Mouse (Mus musculus) stomach, embryonic 16.5 days (tissue): Measurements from ENCODE around the gene Fam131b. TPM values are rescaled to one million over a fixed set of nuclear protein-coding genes. Genes with fewer than 3 reads are reported as not detected.
A peak's percentile ranks its signal among the peaks of the same experiment; 100 is the strongest.

Experiments
- ATAC-seq: fragments of 200-750 bp; cut with Nextera tagmentation; 2 replicates; pipeline ENCODE4 v1.8.0; 2017; ENCODE audit warnings: moderate number of reproducible peaks, moderate TSS enrichment; ENCODE audit not compliant: insufficient read depth, low FRiP score
- H3K27ac ChIP-seq: fragments of 300-500 bp; sonication (generic); 2 replicates; pipeline ENCODE4 v1.5.1; 2014; ENCODE audit warnings: low read length
- H3K27me3 ChIP-seq: fragments of 300-500 bp; sonication (generic); 2 replicates; pipeline ENCODE4 v1.6.1; 2014; ENCODE audit warnings: low read length, control low read depth, mixed read lengths; ENCODE audit not compliant: control insufficient read depth, insufficient read depth
- H3K36me3 ChIP-seq: fragments of 300-500 bp; sonication (generic); 2 replicates; pipeline ENCODE4 v1.6.1; 2014; ENCODE audit warnings: low read length; ENCODE audit not compliant: control insufficient read depth, insufficient read depth
- H3K4me1 ChIP-seq: fragments of 300-500 bp; sonication (generic); 2 replicates; pipeline ENCODE4 v1.6.1; 2014; ENCODE audit warnings: low read length, control low read depth, mixed read lengths; ENCODE audit not compliant: control insufficient read depth, insufficient read depth
- H3K4me2 ChIP-seq: fragments of 300-500 bp; sonication (generic); 2 replicates; pipeline ENCODE4 v1.6.1; 2014; ENCODE audit warnings: low read depth, low read length, mixed read lengths
- H3K4me3 ChIP-seq: fragments of 300-500 bp; sonication (generic); replicated peaks from 2 replicates; pipeline ENCODE4 v1.5.1; 2014; ENCODE audit warnings: mild to moderate bottlenecking, low read length
- H3K9ac ChIP-seq: fragments of 300-500 bp; sonication (generic); 2 replicates; pipeline ENCODE4 v1.6.1; 2014; ENCODE audit warnings: low read length
- H3K9me3 ChIP-seq: fragments of 300-500 bp; sonication (generic); replicated peaks from 2 replicates; pipeline ENCODE4 v1.6.1; 2016; ENCODE audit warnings: low read length, control low read depth; ENCODE audit not compliant: control insufficient read depth
- WGBS: fragments of 180-500 bp; shearing (Covaris S2); extraction: QIAGEN DNeasy Blood & Tissue Kit; methylation state at CpG from one replicate; pipeline ENCODE4 v1.1.7; 2014; 5-methylcytosine and 5-hydroxymethylcytosine counted together
- polyA plus RNA-seq: library from polyadenylated mRNA; unstranded; fragments of >200 nt; fragmentation: Nextera tagmentation; extraction: Ambion mirVana; gene quantifications from 2 replicates; pipeline ENCODE4 v1.2.1, GENCODE M21; 2015

The Fam131b gene
- polyA plus RNA-seq, 1 experiment from 2014 or later, result 0.32 TPM

DNA sequence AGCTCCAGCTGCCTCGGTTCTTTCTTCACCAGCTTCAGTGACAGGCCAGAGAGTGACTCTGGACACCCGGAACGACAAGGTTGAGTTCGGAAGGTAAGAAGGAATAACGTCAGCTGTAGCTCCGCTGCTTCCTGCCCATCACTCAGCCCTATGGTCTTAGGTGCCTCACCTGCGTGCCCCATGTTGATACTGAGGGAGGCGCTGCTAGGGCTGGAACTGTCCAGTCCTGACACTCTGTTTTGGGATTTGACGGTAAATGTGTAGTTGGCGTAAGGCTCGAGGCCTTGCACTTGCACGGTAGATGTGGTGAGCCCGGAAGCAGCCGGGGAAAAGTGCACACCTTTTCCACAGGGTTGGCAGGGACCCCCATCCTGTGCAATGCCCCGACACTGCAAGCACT, 40.2 kb upstream of the Fam131b start:
- H3K9ac ChIP-seq, result no peak overlapping the region
- H3K27ac ChIP-seq, result no peak overlapping the region
- no peak for ATAC-seq
- H3K4me2 ChIP-seq, result no peak overlapping the region
- H3K9me3 ChIP-seq, result no peaks in the 10 kb centered on the region
- no peaks in the 10 kb centered on the region for H3K27me3 ChIP-seq
- WGBS, result 90% methylated on average over 15 of the region's 15 CpGs
- H3K4me1 ChIP-seq, result no peaks in the 10 kb centered on the region
- peaks cover 11% of the 10 kb centered on the region for H3K36me3 ChIP-seq
- H3K4me3 ChIP-seq, result no peak overlapping the region

DNA sequence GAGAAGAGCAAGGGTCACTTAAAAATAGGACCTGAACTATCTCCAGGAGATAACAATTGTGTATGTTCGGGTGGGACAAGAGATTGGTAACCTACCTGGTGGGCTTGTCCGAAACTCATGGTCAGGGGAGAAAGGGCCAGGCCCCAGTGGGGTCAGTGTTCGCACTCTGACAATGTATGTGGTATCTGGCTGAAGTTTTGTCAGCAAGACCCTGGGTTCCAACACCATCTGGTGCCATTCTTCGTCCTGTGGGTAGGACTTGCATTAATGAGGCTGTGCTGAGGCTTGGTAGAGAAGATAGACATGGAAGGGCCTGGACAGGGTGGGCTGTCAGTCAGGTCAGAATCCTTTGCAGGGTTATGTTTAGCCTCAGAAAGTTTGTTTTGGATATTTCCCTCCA, 39.6 kb upstream of the Fam131b start:
- Histone ChIP-seq H3K9me3 (no peaks in the 10 kb centered on the region), H3K36me3 (peaks cover 17% of the 10 kb centered on the region), H3K4me1 (peaks cover 2% of the 10 kb centered on the region), H3K4me2 (no peak overlapping the region), H3K27me3 (no peaks in the 10 kb centered on the region), H3K27ac (no peak overlapping the region), H3K4me3 (no peak overlapping the region), H3K9ac (no peak overlapping the region)
- 85% methylated on average over 4 of the region's 4 CpGs for WGBS
- no peak for ATAC-seq

DNA sequence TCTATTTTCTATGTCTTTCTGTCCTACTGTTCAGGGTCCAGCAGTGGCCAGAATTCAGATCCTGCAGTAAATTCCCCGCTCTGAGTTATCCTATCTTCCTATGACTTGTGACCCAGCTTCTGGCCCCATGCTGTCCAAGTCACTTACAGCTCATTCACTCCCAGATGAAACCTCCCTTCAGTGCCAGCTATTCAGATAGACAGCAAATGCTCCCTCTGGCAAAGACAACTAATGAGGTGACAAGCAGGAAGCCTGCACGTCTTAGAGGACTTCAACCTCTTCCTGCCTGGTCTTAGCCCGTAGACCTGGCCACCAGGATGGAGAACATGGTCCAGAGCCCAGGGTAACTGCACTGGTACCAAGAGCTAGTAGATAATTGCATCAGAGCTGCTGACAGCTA, 38.5 kb upstream of the Fam131b start:
- H3K36me3 ChIP-seq, result peaks cover 26% of the 10 kb centered on the region
- no peak for ATAC-seq

DNA sequence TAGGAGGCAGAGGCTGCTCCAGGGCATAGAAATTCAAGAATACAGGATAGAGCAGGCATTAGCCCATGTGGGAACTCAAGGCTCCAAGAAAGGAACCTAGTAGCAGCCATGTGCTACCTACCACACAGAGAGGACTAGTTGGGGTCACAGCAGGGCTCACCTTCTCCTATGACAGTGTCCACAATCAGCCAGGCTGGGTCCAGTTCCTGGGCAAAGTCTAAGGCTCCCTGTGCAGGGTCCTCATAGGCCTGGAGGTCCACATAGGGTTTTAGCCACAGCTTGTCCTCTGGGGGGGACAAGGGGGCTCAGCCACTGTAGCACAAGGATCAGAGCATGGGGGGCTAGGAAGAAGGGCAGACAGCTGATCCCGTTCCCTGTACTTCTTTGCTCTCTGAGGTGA, 38.1 kb upstream of the Fam131b start:
- ATAC-seq, result no peak
- H3K9ac ChIP-seq, result no peak overlapping the region
- no peak overlapping the region for H3K4me2 ChIP-seq
- no peaks in the 10 kb centered on the region for H3K27me3 ChIP-seq
- H3K36me3 ChIP-seq, result peaks cover 31% of the 10 kb centered on the region
- no peaks in the 10 kb centered on the region for H3K9me3 ChIP-seq
- 59% methylated on average over 1 of the region's 1 CpGs for WGBS
- H3K4me1 ChIP-seq, result peaks cover 11% of the 10 kb centered on the region
- H3K27ac ChIP-seq, result no peak overlapping the region
- no peak overlapping the region for H3K4me3 ChIP-seq

More for the DNA sequence above, 38.5 kb upstream of the Fam131b start:
- H3K9me3 ChIP-seq, result no peaks in the 10 kb centered on the region
- H3K4me2 ChIP-seq, result no peak overlapping the region
- peaks cover 6% of the 10 kb centered on the region for H3K4me1 ChIP-seq
- H3K27me3 ChIP-seq, result no peaks in the 10 kb centered on the region
- WGBS, result 66% methylated on average over 3 of the region's 3 CpGs
- no peak overlapping the region for H3K27ac ChIP-seq
- H3K4me3 ChIP-seq, result no peak overlapping the region
- H3K9ac ChIP-seq, result no peak overlapping the region

DNA sequence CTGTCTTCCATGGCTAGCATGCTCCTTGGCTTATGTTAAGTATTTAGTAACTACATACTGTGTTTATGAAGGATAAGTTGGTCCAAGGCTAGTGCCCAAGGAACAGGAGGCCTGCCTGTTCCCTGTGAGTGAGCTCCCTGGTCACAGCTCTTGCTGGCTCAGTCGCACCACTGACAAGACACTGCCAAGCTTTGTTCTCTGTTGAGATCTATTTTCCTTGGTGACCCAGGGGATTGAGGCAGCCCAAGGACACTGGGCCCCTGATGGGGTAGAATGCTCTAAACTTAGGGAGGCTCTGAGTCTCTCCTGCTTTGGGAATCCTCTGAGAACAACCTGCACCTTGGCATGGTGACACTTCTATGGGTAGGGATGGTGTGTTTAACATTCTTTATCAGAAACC, 37.6 kb upstream of the Fam131b start:
- no peak overlapping the region for H3K27ac ChIP-seq
- H3K4me1 ChIP-seq, result peaks cover 15% of the 10 kb centered on the region
- no peak for ATAC-seq
- no peak overlapping the region for H3K4me2 ChIP-seq
- H3K4me3 ChIP-seq, result no peak overlapping the region
- H3K9ac ChIP-seq, result no peak overlapping the region
- H3K27me3 ChIP-seq, result no peaks in the 10 kb centered on the region
- no peaks in the 10 kb centered on the region for H3K9me3 ChIP-seq
- peaks cover 31% of the 10 kb centered on the region for H3K36me3 ChIP-seq
- WGBS, result 78% methylated on average over 1 of the region's 1 CpGs

DNA sequence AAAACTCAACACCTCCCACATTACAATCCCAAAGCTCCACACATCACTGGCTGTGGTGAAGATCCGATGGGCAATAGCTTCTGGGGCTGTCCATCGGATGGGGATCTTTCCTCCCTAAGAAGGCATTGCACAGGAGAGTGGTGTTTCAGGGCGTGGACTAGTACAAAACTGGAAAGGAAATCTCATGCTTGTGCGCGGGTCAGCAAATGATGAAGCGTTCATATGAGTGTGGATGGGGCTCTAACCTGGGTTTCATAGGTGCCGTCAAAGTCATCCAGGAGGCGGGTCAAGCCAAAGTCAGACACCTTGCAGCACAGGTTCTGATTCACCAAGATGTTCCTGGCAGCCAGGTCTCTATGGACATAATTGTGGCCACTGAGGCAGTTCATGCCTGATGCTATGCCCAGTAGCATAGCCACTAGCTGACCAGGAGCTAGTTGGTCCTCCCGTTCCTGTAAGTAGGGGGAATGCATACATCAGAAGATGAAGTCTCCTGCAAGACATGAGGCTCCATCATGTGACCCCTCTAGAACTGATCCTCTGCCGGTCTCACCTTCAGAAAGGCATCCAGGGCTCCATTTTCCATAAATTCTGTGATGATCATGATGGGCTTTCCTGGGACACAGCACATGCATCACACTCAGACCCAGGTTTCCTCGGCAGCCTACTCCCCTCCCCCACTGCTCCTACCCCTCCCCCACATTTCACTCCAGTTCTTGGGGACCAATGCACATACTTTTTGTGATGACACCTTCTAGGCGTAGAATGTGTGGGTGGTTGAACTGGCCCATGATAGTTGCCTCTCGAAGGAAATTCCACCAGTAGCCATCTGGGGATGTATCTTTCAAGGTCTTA, 36.8 kb upstream of the Fam131b start:
- H3K27ac ChIP-seq, result no peak overlapping the region
- no peaks in the 10 kb centered on the region for H3K27me3 ChIP-seq
- ATAC-seq, result no peak
- no peak overlapping the region for H3K9ac ChIP-seq
- H3K36me3 ChIP-seq, result peaks cover 33% of the 10 kb centered on the region
- H3K9me3 ChIP-seq, result no peaks in the 10 kb centered on the region
- H3K4me1 ChIP-seq, result peaks cover 19% of the 10 kb centered on the region
- WGBS, result 90% methylated on average over 13 of the region's 13 CpGs
- no peak overlapping the region for H3K4me3 ChIP-seq
- no peak overlapping the region for H3K4me2 ChIP-seq

DNA sequence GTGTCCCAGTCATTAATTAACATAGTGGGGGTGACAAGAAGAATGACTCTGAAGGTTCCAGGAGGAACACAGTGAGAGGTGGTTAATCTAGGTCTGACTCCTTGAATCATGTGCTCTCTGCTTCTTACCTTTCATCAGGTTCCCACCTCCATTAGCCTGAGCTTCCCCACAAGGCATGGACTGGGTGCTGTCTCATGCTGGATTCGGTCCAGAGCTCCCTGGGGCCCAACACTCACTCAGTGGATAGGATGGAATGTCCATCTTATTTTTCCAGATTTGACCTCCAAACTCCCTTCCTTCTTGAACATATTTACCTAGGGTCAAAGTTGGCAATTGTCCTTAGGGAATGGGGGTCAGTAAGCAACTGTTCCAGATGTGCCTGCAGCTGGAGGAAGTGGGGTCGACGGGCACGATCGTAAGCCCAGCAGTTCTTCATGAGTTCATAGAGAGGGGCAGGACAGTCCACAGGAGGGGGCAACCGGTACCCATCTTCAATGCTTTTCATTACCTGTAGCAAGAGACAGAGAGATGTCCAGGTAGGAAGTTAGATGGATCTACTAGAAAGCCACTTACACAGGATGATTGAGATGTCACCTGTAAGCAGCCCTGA, 35.9 kb upstream of the Fam131b start:
- ATAC-seq, result no peak
- Histone ChIP-seq H3K4me1 (peaks cover 21% of the 10 kb centered on the region), H3K27ac (no peak overlapping the region), H3K4me3 (no peak overlapping the region), H3K36me3 (peaks cover 39% of the 10 kb centered on the region), H3K9me3 (no peaks in the 10 kb centered on the region), H3K27me3 (no peaks in the 10 kb centered on the region), H3K9ac (no peak overlapping the region), H3K4me2 (no peak overlapping the region)
- WGBS, result 83% methylated on average over 6 of the region's 6 CpGs

DNA sequence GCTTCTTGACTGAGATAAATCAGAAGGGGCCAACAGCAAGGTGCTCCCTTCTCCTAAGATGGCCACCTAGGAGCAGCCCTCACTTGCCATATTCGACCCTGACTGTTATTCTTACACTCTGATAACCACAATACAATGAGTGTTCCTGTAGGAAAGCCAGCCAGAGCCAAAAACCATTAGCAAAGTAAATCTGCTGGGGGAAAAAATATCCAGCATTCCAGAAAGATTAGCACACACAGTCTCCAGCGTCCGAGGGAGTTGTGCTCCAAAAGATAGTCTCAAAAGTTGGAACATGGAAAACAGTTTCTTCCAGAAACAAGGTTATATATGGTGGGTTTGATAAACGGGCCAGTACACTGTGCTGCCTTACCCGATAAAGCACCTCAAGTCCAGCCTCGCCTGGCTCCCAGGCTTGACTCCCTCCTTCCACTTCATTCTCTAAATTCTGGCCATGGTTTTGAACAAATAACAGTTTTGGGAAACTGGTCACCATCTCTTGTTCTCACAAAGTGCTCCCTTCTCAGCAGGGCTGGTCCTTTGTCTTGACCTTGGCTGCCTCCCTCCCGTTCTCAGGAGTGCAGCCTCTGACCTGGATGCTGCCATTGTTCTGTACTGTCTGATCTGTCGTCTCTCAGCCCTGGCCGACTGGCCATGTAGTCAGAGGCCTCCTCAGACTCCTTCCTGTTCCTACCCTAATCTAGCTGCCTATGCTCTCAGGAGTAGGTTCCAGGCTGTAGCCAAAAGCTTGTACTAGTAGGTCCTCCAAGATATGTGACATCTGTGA, 35.1 kb upstream of the Fam131b start:
- H3K36me3 ChIP-seq, result peaks cover 39% of the 10 kb centered on the region
- H3K4me3 ChIP-seq, result no peak overlapping the region
- H3K9ac ChIP-seq, result 0 out of 2 replicates have a peak overlapping the region, but pooled peaks have one; percentile 7
- ATAC-seq, result no peak
- no peaks in the 10 kb centered on the region for H3K27me3 ChIP-seq
- peak overlapping the region; percentile 47 for H3K27ac ChIP-seq
- peaks cover 27% of the 10 kb centered on the region for H3K4me1 ChIP-seq
- 57% methylated on average over 9 of the region's 9 CpGs for WGBS
- H3K4me2 ChIP-seq, result no peak overlapping the region
- H3K9me3 ChIP-seq, result no peaks in the 10 kb centered on the region

DNA sequence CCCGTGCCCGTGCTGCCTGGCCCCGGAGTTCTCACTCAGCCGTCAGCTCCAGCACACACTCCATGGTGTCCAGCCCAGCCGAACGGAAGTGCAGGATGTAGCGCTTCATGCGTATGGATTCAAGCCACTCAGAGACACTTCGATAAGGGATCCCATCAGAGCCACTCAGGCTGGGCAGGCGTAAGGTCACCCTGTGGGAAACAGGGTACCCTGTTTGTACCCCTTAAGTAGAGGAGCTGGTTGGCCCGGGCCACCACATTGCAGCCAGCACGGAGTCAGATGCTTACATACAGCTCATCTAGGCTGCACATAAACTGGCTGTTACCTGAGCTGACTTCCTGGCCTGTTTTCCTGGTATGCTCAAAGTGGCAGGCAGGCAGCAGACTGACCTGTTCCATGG, 34.5 kb upstream of the Fam131b start:
- WGBS, result 89% methylated on average over 12 of the region's 12 CpGs
- Histone ChIP-seq H3K27ac (peak overlapping the region; percentile 47), H3K4me2 (no peak overlapping the region)

More for the DNA sequence above, 34.5 kb upstream of the Fam131b start:
- H3K27me3 ChIP-seq, result no peaks in the 10 kb centered on the region
- ATAC-seq, result no peak
- no peak overlapping the region for H3K9ac ChIP-seq
- H3K4me1 ChIP-seq, result peaks cover 33% of the 10 kb centered on the region
- H3K4me3 ChIP-seq, result no peak overlapping the region
- H3K9me3 ChIP-seq, result no peaks in the 10 kb centered on the region
- peaks cover 39% of the 10 kb centered on the region for H3K36me3 ChIP-seq
